Mouse (Mus musculus) gastrocnemius, adult 8-10 months (tissue): Measurements from ENCODE around the gene Ugt1a10. TPM values are rescaled to one million over a fixed set of nuclear protein-coding genes. Genes with fewer than 3 reads are reported as not detected.

ENCODE experiments used
- DNase-seq, 2 experiments: peaks; one replicate each; pipeline ENCODE4 v3.0.0; 2022; ENCODE audit warnings: low spot score in 2 of 2
- total RNA-seq, 4 experiments: library from RNA; stranded (reverse); gene quantifications; 2 replicates each; pipeline ENCODE4 v1.2.4; 2022

The Ugt1a10 gene
- total RNA-seq, 4 experiments from 2014 or later: not detected

DNA sequence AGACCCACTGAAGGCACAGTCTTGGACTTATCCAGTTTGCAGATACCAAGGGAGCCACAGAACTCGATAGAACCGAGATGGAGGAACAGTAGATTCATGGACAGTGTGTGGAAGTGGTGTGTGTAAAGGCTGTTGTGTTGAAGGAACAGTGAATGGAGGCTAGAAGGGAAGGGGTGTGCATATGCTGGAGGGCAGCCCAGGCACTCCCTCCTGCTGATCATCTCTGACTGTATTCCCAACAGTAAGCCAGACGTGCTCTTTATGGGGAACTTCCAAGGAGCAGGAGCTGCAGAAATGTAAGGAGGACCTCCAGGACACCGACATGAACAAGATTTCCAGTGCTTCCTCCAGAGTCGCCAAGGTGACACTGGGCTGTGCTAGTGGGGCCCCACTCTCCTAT is 194.8 kb downstream of the Ugt1a10 start:
- no peak for DNase-seq

DNA sequence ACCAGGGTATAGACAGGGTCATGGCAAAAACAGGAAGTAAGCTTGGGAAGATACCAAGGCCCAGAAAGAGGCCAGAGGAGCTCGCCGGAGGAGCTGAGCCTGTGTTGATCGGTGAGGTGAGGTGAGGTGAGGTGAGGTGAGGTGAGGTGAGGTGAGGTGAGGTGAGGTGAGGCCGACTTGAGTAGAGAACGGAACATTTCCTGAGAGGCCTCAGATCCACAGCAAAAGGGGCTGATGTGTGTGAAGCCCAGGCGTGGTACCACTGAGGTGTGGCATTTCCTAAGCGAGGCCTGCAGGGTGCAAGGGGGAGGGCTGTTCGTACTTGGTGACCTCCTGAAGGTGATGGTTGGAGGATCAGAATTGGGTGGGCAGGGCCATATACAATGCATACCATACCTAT is 197.9 kb downstream of the Ugt1a10 start:
- no peak for DNase-seq

DNA sequence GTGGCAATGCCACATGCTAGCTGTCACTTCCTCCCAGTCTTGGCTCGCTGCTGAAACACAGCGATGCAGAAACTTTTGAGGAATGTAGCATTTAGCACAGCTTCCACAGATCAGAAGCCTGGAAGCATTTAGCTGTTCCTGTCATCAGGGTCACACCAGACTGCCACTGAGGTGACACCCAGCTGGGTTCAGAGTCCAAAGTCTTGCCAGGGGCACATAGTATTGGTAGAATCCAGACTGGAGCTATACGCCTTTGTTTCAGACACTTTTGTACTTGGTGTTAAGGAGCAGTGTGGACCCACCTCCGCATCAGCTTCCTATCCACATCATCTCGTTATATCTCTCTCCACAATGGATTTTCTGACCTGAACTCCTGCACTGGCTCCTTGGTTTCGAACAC is 198.4 kb downstream of the Ugt1a10 start:
- DNase-seq: no peak

DNA sequence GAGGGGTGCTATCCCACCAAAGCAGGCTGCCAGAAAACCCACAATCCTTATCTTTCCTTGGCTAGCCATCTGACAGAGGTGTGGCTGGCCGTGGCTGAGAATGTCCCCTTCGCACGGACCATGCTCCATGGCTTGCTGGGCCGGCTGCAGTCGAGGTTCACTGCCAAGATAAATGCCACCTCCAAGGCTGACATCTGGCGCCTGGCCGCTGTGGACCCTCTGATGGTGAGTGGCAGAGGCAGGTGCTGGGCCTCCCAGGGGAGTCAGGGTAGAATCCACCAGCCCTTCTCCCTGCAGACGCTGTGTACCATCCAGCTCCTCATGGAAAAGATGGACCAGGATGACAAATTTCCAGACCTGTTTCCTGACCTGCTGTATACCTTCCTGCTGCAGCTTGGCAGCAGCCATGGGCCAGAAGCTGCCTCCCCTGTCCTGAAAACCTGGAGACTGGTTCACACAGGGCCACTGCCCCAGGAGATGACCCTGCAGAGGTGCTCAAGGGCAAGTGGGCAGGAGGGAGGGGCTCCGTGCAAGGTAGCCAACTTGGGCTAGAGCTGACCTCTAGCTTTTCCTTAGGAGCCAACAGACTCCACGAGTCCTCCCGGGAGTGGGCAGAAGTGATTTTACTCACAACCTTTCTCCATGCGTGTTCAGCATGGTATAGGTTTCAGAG is 199.7 kb downstream of the Ugt1a10 start:
- DNase-seq: no peak

DNA sequence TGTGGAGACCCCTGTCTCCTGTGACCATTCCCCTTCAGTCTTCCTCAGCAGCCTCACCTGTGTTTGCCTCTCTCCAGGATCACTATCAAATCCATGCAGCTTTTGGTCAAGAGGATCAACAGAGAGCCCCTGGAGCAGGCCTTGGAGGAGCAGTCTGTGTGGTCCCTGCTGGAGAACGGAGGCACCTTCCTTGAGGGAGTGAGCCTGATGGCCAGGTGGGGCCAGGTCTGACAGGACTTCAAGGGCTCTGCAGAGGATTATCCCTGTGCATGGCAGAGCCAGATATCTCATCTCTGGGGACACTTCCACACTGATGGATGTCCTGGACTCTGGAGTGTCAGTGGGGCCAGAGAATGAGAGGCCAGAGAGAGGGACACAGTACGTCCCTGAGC is 200.3 kb downstream of the Ugt1a10 start:
- no peak for DNase-seq

DNA sequence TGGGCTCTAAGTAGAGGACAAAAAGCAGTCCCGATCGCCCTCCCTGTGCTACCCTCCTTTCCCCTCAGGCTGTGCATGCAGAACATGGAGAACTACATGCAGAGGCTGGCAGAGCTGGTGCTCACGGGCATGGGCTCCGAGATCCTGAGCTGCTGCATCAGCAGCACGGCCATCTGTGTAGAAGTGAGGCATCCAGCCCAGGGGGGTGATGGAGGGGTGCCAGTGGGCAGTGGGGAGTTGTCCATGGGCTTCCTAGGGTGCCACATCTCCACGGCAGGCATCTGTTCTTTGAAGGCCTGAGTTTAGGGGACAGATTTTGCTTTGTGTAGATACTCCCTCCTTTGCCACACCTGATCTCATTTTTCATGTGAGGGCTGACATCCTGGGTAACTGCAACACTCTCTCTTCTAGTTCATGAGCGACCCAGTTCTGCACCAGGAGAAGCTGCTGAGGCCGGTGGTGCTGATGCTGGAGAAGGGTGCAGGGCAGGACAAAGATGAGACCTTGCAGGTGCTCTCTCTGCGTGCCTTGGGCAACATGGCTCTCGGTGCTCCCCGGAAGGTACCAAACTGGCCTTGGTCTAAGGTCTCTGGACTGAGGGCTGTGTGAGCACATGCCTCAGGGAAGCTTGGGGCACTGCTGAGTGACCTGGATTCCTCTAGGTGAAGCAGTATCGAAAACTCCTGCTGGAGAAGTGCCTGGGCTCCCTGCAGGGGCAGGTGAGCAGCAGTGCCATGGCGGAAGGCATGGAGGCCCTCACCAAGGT is 201.0 kb downstream of the Ugt1a10 start:
- no peak for DNase-seq

DNA sequence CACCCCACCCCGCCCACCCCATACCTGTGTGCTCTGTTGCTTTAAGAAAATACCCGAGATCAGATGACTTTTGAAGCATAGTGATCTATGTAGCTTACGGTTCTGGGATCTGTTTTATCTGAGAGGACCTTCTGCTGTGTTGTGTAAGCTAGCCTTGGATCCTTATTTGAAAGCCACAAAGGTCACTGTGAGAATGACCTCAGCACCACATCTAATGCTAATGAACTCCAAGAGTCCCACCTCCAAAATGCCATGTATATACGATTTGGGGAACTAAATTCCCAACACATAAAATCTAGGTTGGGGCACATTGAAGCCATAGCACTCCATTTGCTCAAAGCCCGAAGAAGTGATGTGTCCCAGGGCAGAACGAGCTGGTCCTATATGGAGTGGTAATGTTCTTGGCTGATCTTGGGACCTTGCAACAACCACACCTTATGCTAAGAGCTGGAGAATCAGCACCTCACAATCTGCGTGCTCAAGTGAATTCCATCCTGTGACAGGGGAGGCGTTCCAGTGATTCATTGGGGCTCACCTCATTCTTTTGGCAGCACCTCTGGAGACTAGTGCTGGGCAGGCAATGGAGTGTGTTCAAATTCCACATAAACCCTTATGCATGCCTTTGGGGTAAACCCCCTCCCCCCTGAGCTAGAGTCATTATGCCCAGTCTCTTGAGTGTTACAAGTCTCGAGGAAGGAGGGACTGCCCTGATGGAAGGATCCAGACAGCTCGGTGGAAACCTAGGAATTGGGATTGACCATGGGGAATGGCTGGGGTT is 201.9 kb downstream of the Ugt1a10 start:
- DNase-seq: no peak

DNA sequence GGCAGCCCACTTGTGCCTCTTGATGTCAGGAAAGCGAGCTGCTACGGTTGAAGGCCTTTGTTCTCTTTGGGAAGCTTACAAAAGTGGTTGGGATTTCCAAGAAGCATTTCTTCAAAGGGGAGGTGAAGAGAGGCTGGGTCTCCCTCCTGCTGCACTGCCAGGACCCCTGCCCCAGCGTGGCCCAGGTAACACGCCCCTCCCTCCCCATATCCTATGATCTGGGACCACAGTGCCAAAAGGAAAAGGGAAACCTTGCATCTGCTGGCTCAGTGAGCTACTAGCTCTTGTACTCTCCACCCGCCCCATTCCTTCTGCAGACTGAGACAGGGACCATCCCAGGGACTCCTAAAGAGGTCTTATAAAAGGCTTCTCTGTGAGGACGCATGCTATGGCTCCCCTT is 202.5 kb downstream of the Ugt1a10 start:
- no peak for DNase-seq

DNA sequence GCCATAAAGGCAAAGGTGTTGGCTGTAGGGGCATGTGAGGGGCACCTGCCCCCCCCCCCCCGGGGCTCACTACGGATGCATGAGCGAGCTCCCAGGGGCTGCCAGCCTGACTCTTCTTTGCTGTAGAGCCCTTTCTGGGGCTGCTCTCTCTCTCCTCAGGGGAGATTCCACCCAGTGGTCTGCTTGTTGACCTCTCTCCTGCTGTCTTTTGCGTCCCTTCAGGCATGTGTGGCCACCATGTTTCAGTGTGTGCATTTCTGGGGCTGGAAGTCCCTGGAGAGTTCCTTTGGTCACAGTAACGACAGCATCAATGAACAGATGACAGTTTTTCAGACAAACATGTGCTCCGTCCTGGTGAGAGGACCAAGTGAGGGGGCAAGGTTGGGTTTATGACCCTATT is 203.2 kb downstream of the Ugt1a10 start:
- no peak for DNase-seq

DNA sequence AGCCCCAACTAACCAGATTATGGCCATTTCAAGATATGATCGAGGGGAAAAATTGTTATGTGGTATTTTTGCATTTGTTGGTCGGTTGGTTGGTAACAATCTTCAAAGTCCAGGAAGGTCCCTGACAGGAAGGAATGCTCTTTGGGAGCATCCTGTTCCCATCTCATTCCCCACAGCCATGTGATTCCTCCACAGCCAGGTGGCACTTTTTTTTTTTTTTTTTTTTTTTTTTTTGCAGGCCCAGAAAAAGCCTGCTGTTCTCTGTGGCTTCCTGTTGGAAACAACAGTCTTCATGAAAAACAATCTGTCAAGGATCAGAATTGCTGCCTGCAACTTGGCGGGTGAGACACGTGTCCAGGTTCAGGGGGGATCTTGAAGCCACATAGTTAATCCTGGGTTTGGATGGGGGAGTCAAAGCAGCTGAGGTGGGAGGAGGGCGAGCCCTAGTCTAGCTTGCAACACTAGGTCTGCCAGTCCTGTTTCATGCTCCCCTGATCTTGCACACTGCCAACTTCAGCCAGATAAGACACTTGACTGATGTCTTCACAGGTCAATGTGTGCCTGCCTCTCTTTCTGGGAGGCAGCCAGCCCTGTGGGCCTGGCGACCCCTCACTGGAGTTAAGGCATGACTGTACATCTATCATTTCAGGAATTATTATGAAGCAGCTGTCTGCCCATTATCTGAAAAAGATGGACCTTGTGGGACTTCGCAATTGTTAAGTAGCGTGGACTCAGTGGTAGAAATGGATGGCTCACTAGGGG is 203.9 kb downstream of the Ugt1a10 start:
- no peak for DNase-seq

DNA sequence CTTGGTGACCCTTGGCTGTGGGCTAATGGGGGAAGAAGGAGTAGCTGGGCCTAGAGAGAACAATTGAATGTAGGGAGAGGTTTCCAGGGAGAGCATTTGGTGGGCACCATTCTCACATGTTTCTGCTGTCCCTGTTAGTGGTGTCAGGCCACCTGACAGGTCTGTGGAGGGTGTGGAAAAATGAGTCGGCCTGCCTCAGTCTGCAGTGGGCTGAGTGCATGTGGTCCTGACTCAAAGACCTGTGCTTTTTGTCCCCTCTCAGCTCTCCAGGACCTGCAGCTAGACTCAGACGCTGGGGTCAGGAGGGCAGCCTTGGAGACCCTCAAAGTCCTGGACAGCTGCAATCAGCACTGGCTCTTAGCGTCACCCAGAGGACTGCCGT is 204.4 kb downstream of the Ugt1a10 start:
- no peak for DNase-seq

DNA sequence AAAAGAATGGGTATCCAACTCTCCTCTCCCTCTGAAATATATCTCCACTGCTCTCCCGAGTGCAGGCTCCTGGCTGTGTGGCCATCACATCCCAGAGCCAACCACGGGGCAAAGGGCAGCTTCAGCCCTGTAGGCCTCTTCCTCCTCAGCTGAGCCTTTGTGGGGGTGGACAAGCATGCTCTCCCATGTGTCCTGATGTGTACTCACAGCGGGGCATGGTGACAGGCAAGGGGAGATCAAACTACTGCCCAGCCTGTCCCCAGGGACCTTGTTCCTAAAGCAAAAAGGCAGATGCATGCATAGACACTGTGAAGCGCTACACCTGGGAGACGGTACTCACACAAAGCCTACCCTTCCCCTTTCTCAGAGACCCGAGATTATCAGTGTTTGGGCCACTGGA is 204.9 kb downstream of the Ugt1a10 start:
- DNase-seq: no peak

DNA sequence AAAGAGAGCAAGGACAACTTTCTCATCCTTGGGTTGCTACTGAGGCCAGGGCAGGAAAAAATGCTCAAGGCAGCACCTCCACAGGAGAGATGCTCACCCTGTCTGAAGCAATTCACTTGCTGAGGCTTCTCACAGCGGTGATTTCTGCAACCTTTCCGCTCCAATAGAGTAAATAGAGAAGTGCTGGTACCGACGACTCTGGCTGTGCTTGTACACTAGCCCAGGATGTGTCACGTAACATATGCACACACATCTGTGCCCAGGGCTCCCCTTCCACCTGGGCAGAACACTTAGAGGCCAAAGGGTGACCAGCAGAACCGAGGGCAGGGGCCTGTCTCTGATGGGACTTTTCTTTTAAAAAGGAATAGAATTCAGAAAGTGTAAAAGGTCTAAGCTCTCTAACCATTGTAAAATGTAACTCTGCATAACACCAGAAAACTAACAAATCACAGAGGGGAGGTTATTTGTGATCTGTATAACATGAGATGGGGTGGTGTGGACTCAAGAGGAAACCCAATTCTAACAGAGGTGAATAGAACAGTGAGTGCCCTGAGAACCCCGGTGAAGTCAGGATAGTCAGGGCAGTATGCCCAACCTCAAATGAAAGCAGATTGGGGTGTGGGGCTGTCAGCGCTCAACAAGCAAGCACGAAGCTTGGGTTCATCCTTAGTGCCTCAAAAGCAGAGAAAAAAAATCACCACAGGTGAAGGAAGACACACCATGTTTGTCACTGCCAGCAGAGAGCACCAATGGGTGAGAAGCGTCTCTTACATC is 205.6 kb downstream of the Ugt1a10 start:
- no peak for DNase-seq

DNA sequence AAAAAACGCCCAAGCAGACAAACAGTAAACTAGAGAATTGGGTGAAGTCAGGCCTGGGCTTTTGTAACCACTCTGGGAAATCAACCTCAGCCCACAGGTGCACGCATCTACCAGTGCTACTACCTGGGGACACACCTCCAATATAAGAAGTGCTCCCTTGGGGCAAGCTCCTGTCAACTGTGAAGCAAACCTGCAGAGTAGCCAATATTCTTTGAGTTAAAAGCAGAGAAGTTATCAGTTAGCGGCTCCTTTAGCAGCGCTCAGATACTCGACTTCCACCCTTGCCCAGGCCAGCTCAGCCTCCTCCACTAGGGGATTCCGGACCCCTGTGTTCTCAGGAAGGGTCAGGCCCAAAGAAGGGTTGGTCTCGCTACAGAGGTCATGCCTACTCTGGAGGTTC is 206.5 kb downstream of the Ugt1a10 start:
- DNase-seq: no peak

DNA sequence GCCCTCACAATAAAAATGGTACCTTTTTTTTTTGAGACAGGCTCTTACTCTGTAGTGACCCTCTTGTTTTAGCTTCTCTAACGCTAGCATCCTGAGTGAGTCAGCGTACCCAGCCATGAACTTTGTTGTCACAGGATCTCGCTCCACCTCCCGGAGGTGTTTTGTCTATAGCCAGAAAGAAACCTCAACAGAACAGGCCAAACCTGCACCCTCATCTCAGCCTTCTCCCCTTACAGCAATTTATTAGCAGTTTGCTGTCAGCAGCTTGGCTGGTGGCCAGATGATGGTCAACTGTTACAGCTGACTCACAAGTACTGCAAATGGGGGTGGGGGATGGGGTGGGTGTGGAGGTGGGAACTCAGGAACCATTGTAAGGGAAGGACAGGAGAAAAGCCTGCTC is 207.1 kb downstream of the Ugt1a10 start:
- DNase-seq: no peak

DNA sequence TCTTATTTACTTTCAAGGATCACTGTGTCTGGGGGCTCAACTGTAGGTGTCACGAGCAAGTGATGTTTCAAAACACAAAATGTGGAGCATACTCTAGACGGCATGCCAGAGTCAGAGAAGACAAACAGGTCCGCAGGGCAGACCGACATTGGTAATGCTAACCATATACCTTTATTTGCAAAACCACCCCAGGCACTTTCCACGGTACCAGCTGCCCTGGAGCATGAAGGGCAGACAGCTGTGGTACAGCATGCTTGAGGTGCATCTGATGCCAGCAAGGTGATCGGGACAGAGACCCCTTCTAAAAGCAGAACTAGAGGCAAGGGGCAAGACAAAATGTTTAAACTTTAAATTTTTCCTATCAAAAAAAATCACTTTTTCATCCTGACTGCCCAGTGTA is 207.8 kb downstream of the Ugt1a10 start:
- no peak for DNase-seq

DNA sequence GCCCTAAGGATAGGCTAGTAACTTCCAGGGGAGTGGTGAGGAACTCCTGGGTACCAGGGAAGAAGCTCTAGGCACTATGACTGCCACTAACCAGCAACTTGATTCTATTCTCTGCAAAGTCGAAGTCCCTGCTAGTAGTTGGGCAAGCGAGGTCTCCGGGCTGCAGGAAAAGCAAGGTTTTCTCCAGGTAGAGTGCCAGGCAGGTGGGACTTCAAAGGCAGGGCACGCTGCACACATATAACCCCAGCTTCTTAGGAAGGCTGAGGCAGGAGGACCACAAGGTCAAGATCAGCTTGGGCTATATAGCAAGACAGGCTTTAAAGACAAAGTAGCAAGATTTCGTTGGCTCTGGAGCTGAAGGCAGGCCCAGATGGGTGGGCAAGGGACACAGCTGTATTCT is 208.6 kb downstream of the Ugt1a10 start:
- DNase-seq: no peak

DNA sequence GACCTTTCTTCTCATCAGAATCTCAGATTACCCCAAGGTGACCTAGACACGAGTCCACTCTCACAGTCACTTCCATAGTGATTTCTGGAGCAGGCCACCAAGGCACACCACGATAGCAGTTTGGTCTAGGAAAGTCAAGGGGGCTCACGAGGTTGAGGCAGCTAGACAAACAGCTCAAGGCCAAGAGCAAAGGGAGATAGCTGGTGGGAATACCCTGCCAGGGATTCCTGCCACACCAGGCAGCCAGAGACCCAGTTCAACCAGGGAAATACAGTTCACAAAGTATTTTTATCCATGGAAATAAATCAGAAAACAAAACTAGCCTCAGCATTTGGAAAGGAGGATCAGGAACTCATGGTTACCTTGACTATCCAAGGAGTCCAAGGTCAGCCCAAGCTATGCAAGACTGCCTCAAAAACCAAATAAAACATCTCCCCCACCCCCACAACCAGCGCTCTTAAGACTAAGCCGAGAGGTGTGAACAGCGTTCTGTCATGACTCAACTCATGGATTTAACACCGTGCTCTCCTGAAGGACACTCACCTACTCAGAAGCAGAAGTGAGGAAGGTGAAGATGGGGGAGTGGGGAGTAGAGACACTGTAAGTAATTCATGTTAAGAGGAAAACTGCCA is 209.2 kb downstream of the Ugt1a10 start:
- DNase-seq: no peak

DNA sequence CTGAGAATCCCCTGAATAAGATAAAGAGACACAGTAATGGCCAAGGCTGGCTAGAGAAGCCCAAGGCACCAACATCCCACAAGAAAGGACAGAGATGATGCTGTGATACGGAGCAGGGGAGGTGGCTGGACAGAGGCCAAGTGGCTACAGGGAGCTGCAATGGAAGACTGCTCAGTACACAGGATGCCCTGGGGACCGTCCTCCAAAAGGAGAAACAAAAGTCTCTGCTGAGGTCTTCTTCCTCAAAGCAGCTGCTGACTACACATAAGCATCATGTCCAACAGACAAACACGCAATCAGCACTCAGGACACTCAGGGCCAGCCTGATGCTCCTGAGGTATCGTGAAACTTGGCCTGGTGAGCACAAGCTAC is 209.7 kb downstream of the Ugt1a10 start:
- no peak for DNase-seq

DNA sequence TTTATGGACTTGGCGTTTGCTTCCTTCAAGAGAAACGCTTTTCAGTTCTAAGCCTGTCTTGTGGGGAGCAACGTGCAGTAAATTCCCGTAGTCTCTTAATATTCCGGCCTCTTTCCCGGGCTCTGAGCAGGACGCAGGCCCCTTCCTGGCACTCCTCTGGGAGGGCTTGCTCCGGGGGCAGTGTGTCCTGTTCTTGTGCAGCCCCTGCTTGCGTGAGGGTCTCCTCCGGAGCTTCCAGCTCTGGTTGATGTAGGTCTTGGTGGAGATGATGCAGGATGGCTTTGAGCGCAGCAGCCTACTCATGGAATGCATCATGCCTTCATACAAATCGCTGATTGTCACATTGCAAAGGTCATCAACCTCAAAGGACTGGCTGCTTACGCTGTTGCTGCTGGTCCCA is 210.9 kb downstream of the Ugt1a10 start:
- peak in 1 of 2 experiments; percentile 15 for DNase-seq

DNA sequence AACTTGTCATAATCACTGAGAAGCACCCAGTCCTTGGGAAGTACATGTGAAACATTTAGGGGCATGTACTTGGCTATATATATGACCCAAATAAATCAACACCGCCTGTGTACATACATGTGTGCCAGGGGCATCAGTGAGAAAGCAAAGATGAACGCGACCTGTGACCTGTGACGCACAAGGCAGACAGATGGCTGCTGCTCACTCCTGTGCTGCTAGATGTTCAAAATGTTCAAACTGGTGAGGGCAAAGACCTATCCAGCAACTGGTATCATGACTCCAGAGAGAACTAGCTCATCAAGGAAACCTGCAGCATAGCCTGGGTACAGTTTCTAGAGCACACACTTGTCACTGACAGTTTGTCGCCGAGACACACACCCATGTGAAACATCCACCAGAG is 212.3 kb downstream of the Ugt1a10 start:
- DNase-seq: peak in 1 of 2 experiments; percentile 9
